Mouse (Mus musculus) telencephalon, adult 2 months (tissue): ENCODE measurements at regions not wholly inside any gene's neighbourhood (a gene's known extent, or its start where the extent isn't known, plus 50 kb on each side); places are given as distances from the start of the nearest gene placed in this dataset.

Source experiments
- DNase-seq: peaks from one replicate; pipeline ENCODE4 v3.0.0-alpha.2; 2011; ENCODE audit warnings: low read depth, low spot score

- no peak for DNase-seq
These were observed 423.0 kb downstream of the Rwdd3 start for GRCm38 (mm10) chr3:120748513-120748912.

- no peak for DNase-seq
These were observed 423.8 kb downstream of the Rwdd3 start for GRCm38 (mm10) chr3:120747678-120748077.

- DNase-seq: no peak
These were observed 438.2 kb downstream of the Rwdd3 start for GRCm38 (mm10) chr3:120733332-120733731.

- DNase-seq: no peak
These were observed 439.1 kb downstream of the Rwdd3 start for GRCm38 (mm10) chr3:120732391-120732790.

- DNase-seq: peak; percentile 27
These were observed 440.2 kb downstream of the Rwdd3 start for GRCm38 (mm10) chr3:120731287-120731686.

- DNase-seq: no peak
These were observed 441.3 kb downstream of the Rwdd3 start for GRCm38 (mm10) chr3:120730225-120730624.

- DNase-seq: peak; percentile 84
These were observed 441.8 kb downstream of the Rwdd3 start for GRCm38 (mm10) chr3:120729671-120730070.

- no peak for DNase-seq
These were observed 486.3 kb downstream of the Rwdd3 start for GRCm38 (mm10) chr3:120685227-120685626.

- no peak for DNase-seq
These were observed 495.6 kb downstream of the Rwdd3 start for GRCm38 (mm10) chr3:120675906-120676305.

GRCm38 (mm10) chr3:120668654-120669053 is 502.8 kb downstream of the Rwdd3 start:
- no peak for DNase-seq

- peak; percentile 41 for DNase-seq
These were observed 509.0 kb downstream of the Rwdd3 start for GRCm38 (mm10) chr3:120662521-120662920.

GRCm38 (mm10) chr3:120660776-120661175 is 510.7 kb downstream of the Rwdd3 start:
- no peak for DNase-seq

GRCm38 (mm10) chr3:120649047-120649868 is 522.2 kb downstream of the Rwdd3 start:
- no peak for DNase-seq

- peak; percentile 61 for DNase-seq
These were observed 523.1 kb downstream of the Rwdd3 start for GRCm38 (mm10) chr3:120648391-120648790.

- peak; percentile 56 for DNase-seq
These were observed 534.7 kb downstream of the Rwdd3 start for GRCm38 (mm10) chr3:120636669-120637305.

- DNase-seq: no peak
These were observed 553.1 kb downstream of the Rwdd3 start for GRCm38 (mm10) chr3:120618358-120618757.

GRCm38 (mm10) chr3:120594226-120594625 is 577.3 kb downstream of the Rwdd3 start:
- no peak for DNase-seq

GRCm38 (mm10) chr3:120591183-120591582 is 580.3 kb downstream of the Rwdd3 start:
- DNase-seq: no peak

- DNase-seq: peak; percentile 83
These were observed 600.6 kb downstream of the Rwdd3 start for GRCm38 (mm10) chr3:120570806-120571425.

- no peak for DNase-seq
These were observed 629.7 kb downstream of the Rwdd3 start for GRCm38 (mm10) chr3:120541556-120542476.

- no peak for DNase-seq
These were observed 637.6 kb downstream of the Rwdd3 start for GRCm38 (mm10) chr3:120533901-120534300.
